Mouse (Mus musculus) adrenal gland, postnatal 10 days (tissue): Measurements from ENCODE around the gene Slc22a18. TPM values are rescaled to one million over a fixed set of nuclear protein-coding genes. Genes with fewer than 3 reads are reported as not detected.

Experiments
- DNase-seq: peaks from one replicate; pipeline ENCODE4 v3.0.0; 2021; ENCODE audit warnings: mixed read lengths
- total RNA-seq, 2 experiments: library from RNA; stranded (reverse); gene quantifications; 2 replicates each; pipeline ENCODE4 v1.2.3; 2021

The Slc22a18 gene
- total RNA-seq, 2 experiments from 2014 or later, result 6.5 to 15.0 TPM

DNA sequence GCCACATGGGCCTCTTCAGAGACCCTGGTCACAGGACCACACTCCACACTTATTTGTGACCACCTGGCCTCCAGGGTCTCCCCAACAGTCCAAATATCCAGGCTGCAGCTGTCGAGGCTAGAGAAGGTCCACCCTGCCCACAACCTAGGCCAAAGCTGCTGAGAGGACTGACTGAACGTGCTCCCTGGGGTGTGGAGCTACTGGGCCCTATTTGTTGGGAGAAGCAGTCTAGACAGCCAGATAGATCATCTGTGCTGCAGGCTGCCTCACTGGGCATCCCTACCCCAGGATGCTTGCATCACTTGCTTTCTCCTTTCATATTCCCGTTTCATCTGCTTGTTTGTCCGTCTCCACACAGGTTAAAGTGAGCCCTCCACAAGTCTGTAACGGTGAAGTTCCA, 11.0 kb upstream of the Slc22a18 start:
- DNase-seq, result no peak

DNA sequence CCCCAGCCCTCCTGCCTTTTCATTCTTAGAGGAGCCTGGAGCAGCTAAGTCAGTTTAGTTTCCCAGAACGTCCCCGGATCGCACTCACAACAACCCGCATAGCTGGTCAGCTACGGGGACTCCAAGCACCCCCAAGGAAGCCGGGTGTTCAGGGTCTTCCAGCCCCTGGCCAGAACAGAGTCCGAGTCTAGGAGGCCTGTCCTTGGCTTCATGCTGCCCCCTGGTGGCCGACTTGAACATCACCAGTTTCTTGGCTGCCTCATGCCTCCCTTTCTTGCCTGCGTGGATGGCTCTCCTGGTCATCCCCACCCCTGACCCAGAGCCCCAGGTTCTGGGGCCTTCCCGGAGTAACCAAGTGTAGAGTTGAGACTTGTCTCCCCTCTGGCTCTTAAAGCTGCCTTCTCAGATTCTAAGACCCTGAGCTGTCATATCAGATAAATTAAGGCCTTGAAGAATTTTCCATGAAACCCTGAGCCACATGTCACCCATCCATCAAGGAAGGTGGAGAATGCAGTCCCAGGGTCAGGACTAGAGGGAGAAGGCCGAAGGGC, 9.6 kb upstream of the Slc22a18 start:
- peak; percentile 89 for DNase-seq

DNA sequence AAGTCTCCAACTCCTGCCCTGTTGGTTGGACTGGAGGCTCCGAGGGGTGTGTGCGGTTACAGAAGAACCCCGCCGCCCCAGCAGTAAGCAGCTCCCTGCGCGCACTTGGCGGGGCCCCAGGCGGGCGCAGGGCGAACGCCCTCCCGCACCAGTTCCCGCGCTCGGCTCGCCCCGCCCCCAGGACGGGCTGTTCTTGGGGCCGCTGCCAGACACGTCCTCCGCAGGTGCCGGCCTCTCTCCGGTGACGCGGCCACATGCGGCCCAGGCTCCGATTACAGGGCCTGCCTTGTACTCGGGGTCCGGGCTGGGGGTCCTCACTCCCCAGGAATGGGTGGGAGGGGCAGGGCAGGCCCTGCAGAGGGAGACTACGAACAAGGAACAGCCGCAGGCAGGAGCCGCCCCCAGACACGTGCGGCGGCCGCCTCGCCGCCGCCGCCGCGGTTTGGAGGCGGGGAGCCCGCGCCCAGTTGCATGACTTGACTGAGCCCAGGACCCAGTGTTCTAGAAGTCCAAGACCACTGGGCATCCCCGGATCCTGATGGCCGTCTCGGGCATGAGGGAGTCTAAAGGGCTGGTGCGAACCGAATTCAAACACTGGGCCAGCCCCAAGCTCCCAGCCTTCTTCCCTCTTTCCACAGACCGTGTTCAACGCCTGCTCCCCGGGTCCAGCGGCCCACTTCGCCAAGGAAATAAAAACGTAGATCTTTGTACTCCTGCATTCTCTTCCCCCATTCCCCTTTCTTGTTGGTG, 8.6 kb upstream of the Slc22a18 start:
- DNase-seq, result peak; percentile 82

DNA sequence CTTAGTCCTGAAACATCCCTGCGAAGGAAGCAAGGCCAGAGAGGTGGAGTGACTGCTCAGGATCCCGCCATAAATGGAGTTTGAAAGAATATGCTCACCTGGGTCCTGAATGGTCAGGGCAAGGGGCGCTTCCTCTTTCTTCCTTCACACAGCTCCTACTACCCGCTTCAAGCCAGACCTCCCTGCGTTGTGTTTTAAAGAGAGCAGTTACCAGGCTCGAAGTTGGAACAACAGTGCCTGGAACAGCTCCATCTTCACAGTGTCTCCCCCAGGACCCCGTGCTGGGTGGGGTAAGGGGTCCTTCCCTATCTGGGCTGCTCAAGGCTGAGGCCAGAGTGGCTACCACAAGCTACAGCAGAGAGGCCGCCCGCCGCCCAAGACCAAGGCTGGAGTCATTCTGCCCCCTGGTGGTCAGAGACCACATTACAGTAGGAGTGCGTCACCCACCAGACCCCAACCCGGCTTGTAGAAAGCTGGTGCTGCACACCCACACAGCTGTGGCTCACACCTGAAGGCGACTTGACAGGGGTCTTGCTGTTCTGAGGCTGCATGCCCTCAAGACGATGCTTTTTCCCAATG, 7.3 kb upstream of the Slc22a18 start:
- peak; percentile 90 for DNase-seq

DNA sequence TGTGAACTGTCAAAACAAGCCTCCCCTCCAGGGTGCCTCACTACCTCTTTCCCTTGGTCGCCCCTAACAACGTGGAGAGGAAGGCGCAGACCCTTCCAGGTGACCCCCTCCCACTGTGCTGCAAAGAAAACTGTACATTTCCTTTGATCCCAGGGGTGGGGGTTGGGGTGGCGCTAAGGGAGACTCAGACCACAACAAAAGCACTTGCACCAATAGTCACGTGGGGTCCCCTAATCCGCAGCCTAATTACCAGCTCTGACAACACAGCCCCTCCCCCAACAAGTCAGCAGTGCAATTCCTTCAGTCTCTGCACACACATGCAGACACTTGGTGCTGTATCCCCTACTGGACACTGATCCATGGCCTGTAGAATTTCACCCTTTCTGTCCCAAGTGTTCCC, 5.8 kb upstream of the Slc22a18 start:
- DNase-seq, result no peak

DNA sequence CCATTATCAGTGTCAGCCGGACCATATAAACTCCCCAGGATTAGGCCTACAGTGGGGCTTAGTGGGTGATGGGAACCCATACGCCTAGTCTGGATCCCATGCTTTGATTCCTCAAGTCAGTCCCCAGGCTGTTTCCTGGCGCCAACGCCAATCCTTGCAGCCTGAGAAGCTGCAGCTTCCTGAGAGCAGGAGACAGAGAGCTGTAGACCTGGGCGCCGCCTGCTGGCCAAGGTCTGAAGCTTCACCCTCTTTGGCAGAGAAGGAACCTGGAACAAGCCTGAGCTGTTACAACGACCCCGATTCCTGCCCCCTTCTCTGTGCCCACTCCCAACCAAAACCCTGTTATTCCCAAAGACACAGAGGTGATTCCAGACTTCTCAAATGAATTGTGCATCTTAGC, 3.6 kb upstream of the Slc22a18 start:
- peak; percentile 87 for DNase-seq

DNA sequence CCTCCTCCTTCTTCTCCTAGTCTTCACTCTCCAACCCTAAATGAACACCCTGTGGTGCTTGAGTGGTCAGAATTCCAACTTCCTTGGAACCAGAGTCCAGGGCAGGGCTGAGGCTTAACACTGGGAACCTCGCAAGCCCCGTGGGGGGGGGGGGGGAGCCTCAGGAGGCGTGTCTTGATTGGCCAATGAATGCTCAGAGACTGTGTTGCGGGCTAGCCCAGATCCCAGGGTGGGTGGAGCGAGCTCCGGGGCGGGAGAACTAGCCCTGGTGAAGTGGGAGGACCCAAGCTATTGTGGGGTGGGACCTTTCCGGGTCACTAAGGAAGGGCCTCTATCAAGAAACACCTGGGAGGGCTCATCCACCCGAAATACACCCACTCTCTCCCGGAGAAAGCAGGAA, 1.3 kb downstream of the Slc22a18 start:
- DNase-seq, result no peak

DNA sequence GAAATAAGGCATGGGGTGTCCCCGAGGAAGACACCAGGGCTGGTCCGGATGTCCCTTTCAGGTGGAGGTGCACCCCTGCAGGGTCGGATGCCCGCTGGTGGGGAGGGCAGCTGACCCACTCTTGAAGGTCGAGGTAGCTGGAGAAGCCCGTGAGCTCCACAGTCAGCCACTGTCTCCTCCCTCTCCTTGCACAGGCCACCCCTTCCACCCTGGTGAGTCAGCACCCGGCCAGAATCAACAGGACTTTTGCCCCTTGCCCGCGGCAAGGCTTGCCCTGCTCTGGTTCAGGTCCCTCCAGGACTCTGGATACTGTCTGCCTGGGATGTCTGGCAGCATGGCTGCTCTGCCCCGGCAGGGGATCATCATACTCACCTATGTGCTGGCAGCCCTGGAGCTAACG, 2.3 kb downstream of the Slc22a18 start:
- DNase-seq, result peak; percentile 53

DNA sequence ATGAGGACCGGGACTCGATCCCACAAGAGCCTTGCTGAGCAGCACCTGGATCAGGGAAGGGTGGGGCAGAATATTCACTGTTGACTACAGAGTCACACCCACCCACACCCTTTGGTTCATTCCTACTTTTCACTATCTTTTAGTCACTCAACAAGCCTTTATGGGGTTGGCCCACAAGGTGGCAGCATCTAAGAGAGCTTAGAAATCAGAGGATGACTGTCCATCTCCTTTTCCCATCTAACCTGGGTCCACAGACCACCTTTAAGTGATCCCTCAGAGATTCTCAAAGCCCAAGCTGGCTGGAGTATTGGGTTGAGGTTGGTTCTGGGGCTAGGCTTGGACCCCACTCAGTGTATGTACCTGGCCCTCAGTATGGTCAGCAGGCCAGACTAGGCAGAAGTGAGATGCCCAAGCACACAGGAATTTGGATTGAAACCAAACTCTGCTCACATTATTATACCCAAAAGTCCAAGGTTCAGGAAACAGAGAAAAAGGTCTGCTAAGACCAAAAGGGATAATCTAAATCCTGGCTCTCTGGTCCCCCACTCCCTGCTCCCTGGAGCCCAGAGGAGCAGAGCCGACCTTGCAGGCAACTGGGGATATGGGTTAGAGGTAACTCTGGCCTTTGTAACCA, 3.3 kb downstream of the Slc22a18 start:
- DNase-seq, result no peak

DNA sequence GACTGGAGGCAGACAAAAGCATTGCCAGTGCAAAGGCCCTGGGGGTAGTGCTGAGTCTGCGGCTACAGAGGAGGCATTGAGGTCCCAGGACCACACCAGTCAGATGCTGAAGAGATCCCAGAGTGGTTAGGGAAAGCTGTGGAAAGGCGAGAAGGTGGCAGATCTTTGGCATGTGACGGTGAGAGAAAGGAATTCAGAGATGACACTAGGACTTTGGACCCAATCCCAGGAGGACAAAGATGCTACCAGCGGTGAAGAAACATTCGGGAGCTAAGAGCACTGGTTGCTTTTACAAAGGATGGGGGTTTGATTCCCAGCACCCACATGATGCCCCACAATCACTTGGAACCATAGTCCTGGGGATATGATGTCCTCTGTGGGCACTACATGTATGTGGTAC, 4.3 kb downstream of the Slc22a18 start:
- no peak for DNase-seq

DNA sequence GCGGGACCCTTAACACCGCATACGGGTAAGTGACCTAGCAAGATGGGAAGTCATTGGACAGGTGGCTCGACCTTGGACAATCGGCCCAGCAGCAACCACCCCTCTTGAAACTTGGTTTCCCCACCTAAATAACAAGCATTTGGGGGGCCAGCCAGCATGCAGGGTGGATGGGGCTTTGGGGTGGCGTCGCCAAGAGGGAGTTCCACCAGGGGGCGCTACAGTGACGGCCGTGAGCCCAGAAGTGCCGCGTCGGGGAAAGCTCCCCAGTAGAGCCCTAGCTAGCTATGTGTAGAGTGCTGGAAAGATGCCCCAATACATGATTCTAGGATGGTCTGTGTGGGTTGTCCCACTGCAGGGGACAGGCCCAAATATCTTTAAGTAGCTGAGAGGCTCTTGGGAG, 7.0 kb downstream of the Slc22a18 start:
- DNase-seq, result peak; percentile 87

DNA sequence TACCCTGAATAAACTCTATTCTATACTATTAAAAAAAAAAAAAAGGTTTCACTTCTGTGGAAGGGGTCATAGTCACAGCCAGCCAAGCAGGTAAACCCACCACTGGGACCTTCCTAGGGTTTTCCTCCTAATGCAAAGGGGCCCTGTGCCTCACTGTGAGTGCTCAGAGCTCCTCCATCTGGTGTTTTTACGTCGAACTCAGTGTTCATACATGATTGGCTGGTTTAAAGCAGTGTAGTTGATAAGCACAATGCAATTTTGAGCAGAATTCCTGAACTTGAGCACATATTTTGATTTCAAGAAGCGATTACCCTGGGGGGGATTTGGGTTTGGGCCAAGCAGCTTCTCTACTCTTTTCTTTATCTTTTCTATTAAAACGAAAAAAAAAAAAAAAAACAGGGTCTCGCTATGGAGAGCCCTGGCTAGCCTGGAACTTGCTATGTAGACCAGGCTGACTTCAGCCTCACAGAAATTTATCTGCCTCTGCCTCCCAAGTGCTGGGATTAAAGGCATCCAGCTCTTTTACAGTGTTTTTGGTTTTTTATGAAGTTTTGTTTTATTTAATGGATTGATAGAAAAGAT, 8.4 kb downstream of the Slc22a18 start:
- no peak for DNase-seq

DNA sequence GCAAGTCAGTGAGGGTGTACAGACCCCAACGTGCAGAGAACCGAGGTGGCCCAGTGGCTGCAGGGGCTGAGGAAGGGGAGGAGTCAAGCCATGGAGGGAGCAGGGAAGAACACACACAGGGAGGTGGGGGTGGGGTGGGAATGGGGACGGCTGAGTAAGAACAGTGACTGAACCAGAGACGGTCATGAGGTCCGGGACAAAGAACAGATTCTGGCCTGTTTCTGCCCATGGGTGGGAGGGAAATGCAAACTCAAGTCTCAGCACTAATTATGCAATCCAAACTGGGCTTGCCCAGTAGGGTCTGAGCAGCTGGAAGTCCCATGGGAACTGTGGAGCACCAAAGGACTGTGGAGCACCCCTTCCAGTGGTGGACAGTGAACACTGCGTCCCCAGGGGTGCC, 9.0 kb downstream of the Slc22a18 start:
- DNase-seq, result no peak

DNA sequence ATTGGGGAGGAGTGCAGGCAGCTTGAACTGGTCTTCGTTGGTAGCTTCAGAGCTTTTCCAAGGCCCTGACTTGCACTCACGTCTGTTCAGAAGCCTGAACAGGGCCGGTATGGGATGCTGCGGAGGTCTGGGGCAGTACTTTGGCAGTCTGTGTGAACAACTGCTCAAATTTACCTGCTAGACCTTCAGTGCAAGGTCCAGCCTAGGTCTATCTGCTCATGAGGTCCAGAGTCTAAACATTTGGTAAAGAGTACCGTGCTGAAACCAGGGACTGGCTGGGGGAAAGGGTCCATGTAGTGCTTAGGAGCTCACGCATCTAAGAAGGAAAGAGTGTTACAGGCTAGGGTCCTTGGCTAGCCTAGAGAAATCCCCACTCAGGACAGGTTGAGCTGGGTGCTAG, 16.2 kb downstream of the Slc22a18 start:
- no peak for DNase-seq

DNA sequence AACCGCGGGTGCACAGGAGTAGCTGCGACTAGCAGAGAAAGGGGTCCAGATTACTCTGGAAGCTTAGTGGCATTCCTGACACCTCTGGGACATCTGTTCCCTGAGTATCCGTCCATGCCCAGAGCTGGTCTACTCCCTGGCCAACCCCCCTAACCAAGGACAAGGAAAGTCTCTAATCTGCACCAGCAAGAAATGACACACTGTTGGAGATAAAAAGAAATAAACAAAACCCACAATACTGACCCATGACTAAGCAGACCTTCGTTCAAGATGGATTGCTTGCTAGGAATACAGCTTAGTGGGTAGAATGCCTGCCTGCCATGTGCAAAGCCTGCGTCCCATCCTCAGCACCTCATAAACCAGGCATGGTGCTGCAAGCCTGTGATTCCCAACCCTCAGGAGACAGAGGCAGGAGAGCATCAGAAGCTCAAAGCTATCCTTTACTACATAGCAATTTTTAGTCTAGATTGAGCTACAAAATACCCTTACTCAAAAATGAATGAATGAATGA, 20.1 kb downstream of the Slc22a18 start:
- no peak for DNase-seq

DNA sequence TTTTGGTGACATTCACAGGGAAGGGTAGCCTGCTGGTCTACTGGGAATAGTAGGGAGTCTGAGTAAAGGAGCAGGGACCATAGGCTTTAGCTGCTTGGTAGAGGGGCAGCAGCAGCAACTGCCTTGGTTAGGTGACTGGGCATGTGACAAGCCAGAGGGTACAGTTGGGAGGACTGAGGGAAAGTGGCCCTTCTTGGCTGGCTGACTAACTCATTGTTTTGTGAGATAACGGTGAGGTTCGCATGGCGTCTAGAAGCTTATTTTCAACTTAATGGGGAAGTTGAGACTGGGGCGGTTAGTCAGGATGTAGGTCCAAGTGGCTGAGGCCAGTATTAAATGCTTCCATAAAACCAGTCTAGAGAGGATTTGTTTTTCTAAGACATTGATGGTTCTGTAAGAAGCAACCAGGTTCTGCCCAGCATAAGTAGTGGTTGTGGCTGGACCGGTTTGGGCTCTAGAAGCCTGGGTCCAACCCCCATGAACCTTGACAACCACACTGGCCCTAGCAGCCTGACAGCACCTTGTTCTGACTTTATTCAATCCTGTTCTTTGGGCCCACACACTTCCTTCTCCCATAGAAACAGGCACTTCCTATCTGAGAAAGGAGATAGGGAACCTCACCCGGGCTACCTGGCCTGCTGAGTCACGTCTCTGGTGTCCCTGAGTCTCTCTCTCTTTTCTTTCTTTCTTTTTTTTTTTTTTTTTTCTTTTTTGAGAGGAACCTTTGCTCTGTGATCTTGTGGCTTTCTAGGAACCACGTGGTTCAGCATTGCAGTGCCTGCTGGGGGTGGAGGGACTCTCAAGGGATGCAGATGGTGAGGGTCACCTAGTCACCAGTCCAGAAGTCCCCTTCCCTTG, 21.8 kb downstream of the Slc22a18 start:
- DNase-seq, result no peak

DNA sequence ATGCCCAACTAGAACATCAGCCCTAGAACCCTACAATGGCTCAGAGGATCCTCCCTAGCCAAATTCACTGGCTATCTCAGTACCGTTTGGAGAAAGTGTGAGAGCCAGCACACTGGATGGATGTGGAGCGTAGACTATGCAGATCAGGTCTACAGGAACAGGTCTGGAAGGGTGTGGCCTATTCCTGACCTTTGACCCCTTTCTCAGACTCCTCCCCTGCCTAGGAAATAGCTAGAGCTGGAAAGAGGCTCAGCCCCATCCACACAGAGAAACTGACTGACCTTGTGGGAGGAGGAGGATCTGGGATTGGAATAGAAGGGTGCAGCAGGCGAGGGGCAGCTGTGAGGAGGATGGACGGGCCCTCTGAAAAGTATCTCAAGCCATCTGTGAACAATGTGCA, 25.0 kb downstream of the Slc22a18 start:
- DNase-seq, result no peak

DNA sequence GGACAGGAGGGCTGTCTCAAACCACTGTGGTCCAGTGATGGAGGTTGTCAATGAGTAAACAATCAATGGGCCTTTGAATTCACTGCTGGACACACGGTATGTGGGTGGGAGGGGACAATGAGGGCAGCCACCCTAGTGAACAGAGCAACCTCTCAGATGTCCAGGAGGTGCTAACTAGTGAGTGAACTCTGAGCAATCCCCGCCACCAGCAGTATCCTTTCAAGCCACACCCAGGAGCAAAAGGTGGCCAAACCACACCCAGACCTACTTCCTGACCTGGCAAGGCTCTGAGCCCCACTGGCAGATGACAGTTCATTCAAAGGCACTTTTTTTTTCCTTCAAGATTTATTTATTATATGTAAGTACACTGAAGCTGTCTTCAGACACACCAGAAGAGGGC, 27.4 kb downstream of the Slc22a18 start:
- no peak for DNase-seq

DNA sequence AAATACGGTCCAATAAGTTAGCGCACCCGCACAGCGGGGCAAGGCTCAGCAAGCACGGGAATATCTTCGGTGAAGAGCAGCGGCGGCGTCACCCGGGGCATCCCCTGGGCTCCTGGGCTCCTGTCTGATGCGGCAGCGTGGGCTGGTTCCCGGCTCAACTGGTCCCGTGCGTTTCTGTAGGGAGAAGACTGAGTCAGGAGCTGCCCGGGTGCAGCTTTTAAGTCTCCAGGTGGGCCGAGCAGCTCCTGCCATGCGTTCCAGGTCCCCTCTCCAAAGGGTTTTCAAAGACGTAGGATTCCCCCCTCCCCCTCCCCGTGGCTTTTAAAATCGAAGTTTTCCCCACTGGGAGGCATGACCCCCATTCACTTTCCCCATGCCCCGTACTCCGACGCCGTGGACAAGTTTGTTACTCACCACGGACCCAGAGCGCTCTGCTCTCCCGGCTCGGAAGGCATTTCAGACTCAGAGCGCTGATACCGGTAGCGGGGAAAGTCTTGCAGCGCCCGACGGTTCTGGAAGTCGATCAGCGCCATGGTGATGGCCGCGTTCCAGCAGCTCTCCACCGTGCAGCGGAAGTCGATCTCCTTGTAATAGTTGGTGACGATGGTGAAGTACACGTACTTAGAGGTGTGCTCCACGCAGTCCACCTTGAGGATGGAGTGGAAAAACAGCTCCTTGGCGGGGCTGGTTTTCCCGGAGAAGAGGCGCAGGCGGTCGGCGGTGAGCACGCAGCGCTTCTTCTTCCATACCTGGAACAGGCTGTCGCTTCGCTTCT, 28.3 kb downstream of the Slc22a18 start:
- peak; percentile 68 for DNase-seq

DNA sequence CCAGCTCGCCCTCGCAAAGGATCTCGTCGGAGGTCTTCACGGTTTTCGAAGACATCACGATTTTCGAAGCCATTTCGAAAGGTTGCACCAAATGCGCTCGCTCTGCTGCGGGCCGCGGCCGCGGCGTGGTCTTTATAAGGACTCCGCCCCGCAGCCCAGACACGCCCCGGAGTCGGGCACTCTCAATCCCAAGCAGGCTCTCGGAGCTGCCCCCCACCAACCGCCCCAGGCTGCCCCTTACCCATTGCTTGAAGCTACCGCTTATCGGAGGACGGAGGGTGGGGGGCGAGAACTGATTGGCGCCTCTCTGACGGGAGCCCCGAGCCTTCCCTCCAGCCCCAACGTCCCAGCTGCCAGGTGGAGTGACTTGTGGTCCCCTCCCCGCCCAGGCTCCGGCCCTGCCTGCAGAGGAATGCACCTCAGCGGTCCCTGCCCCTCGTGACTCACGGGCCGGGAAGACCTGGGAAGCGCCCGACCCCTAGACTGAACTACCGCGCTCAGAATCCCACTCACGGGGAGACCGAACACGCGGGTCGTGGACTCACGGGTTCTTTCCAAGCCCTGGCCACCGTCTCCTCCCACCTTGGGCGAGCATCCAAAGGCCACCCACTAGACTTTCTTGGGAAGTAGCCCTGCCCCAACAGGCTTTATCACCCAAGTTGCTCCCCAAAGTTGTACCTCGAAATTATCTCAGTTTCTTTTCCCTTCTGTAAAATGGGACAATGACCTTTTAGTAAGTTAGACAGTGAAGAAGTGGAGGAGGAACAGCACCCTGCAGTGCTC, 29.1 kb downstream of the Slc22a18 start, which contains the start of gene Phlda2:
TSS of gene Phlda2 (minus strand) at position 733 of the 783 bp plus-strand sequence.
- DNase-seq, result peak; percentile 37
